Mouse (Mus musculus): ENCODE measurements at regions not wholly inside any gene's neighbourhood (a gene's known extent, or its start where the extent isn't known, plus 50 kb on each side); places are given as distances from the start of the nearest gene placed in this dataset.
A peak's percentile ranks its signal among the peaks of the same experiment; 100 is the strongest.

GRCm38 (mm10) chr6:67125715-67126312 is 88.6 kb upstream of the Gadd45a start:
- no peak overlapping the region for H3K4me3 ChIP-seq
- WGBS, result 52% methylated on average over 7 of the region's 7 CpGs
- no peak for DNase-seq (ENCODE audit: low spot score)

DNA sequence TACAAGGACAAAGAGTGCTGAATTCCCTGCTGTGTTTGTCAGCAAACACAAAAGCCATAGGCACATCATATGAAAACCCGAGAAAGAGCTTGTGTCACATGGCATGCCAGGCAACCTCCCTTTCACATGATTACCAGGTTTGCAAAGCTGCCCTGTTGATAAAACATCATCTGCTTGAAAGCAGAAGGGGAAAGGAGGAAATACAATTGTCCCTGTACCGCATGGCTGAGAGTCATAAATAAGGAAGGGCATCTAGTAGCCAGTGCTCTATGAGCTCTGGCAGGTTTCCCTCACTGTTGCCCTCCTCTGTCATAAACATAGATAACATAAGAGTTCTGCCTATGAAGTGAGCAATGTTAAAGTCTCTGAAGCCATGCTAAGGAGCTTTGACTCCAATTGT is 86.8 kb upstream of the Gadd45a start:
- Histone ChIP-seq H3K27me3 (ENCODE audit: insufficient read depth, poor library complexity, severe bottlenecking) (no peaks in the 10 kb centered on the region), H3K27ac (no peak overlapping the region), H3K4me1 (replicated peaks) (peaks cover 8% of the 10 kb centered on the region; the same call in 1 of the 2 replicates), H3K4me3 (no peak overlapping the region), H3K36me3 (no peaks in the 10 kb centered on the region), H3K9me3 (no peaks in the 10 kb centered on the region)
- 52% methylated on average over 2 of the region's 2 CpGs for WGBS
- no peak for DNase-seq (ENCODE audit: low spot score)

More at GRCm38 (mm10) chr6:67125715-67126312, 88.6 kb upstream of the Gadd45a start:
- peak overlapping the region; percentile 45 for H3K27ac ChIP-seq
- no peaks in the 10 kb centered on the region for H3K27me3 ChIP-seq (ENCODE audit: insufficient read depth, poor library complexity, severe bottlenecking)
- H3K9me3 ChIP-seq, result no peaks in the 10 kb centered on the region
- H3K36me3 ChIP-seq, result no peaks in the 10 kb centered on the region
- H3K4me1 ChIP-seq (replicated peaks), result peaks cover 14% of the 10 kb centered on the region; the same call in 1 of the 2 replicates

- Histone ChIP-seq H3K27ac (no peak overlapping the region), H3K9me3 (no peaks in the 10 kb centered on the region), H3K36me3 (no peaks in the 10 kb centered on the region), H3K4me1 (replicated peaks) (peaks cover 4% of the 10 kb centered on the region; the same call in 1 of the 2 replicates), H3K27me3 (ENCODE audit: insufficient read depth, poor library complexity, severe bottlenecking) (no peaks in the 10 kb centered on the region), H3K4me3 (no peak overlapping the region)
- DNase-seq (ENCODE audit: low spot score), result no peak
- WGBS, result 75% methylated on average over 4 of the region's 4 CpGs
These were observed 85.8 kb upstream of the Gadd45a start for GRCm38 (mm10) chr6:67123071-67123470.

DNA sequence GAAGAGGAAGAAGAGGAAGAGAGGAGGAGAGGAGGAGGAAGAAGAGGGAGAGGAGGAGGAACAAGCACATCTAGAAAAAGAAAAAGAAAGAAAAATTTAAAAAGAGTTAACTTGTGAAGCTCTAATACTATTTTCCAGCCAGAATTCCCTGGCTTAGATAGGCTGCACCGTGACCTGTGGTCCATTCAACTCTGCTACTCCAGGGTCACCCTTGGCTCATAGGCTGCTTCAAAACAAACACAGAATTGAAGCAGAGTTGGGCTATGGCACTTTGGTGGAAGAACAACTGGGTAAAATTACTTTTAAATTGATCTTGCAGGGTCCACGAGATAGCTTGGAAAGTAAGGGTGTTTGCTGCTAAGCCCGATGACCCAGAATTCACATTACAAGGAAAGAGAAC is 79.0 kb upstream of the Gadd45a start:
- no peak for DNase-seq (ENCODE audit: low spot score)
- Histone ChIP-seq H3K36me3 (no peaks in the 10 kb centered on the region), H3K27ac (no peak overlapping the region), H3K9me3 (no peaks in the 10 kb centered on the region), H3K4me1 (replicated peaks) (peaks cover 16% of the 10 kb centered on the region; the same call in 1 of the 2 replicates), H3K27me3 (ENCODE audit: insufficient read depth, poor library complexity, severe bottlenecking) (peaks cover 31% of the 10 kb centered on the region), H3K4me3 (no peak overlapping the region)
- WGBS, result 90% methylated on average over 3 of the region's 3 CpGs

GRCm38 (mm10) chr6:67115505-67116303 is 78.4 kb upstream of the Gadd45a start:
- H3K9me3 ChIP-seq, result no peaks in the 10 kb centered on the region
- H3K36me3 ChIP-seq, result no peaks in the 10 kb centered on the region
- 42% methylated on average over 1 of the region's 1 CpGs for WGBS
- no peak for DNase-seq (ENCODE audit: low spot score)
- no peak overlapping the region for H3K27ac ChIP-seq
- H3K4me3 ChIP-seq, result no peak overlapping the region
- H3K4me1 ChIP-seq (replicated peaks), result peaks cover 16% of the 10 kb centered on the region; the same call in 1 of the 2 replicates
- peaks cover 31% of the 10 kb centered on the region for H3K27me3 ChIP-seq (ENCODE audit: insufficient read depth, poor library complexity, severe bottlenecking)

DNA sequence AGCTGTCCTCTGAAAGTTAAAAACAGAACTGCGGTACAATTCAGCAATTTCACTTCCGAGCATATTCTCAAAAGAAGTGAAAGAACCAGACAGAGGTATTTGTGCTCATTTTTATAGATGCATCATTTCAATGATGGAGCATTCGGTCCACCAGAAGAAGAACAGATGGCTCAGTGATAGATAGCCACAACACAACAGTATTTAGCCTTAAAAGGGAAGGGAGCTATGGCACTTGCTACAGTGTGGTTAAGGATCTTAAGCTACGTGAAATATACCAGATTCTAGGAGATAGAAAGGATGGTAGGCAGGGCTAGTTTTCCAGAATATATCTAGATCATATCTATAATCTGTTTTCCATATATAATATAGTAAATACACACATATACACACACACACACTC is 77.5 kb upstream of the Gadd45a start:
- peaks cover 31% of the 10 kb centered on the region for H3K27me3 ChIP-seq (ENCODE audit: insufficient read depth, poor library complexity, severe bottlenecking)
- H3K27ac ChIP-seq, result no peak overlapping the region
- DNase-seq (ENCODE audit: low spot score), result no peak
- no peaks in the 10 kb centered on the region for H3K9me3 ChIP-seq
- H3K36me3 ChIP-seq, result no peaks in the 10 kb centered on the region
- no peak overlapping the region for H3K4me3 ChIP-seq
- WGBS, result 91% methylated on average over 4 of the region's 4 CpGs
- peaks cover 16% of the 10 kb centered on the region; the same call in 1 of the 2 replicates for H3K4me1 ChIP-seq (replicated peaks)

DNA sequence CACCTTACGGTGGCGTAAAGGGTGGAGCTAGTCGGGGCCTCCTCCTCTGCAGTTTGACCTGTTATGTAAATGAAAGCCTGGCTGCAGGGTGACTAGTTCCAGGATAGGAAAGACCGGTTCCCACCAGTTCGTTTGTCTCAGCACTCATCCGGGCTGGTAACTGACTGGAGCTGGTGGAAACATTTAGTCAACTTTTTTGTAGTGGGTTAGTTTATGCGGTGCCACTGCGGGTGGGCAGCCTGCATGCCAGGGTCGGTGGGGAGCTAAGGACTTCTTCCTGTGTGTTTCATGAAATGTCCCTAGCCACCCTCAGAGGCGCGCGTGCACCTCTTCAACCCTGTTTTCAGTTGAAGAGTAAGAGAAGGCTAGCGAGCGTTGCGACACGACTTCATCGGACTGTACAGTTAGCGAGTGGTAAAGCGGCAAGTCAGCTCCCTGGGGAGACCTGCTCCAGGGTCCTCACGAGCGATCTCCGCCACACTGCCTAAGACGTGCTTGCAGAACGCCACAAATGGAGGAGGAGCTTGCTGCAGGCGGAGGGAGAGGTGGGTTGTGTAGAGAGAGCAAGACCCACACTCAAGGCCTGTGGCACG is 76.5 kb upstream of the Gadd45a start:
- Histone ChIP-seq H3K4me3 (peak overlapping the region; percentile 48), H3K36me3 (no peaks in the 10 kb centered on the region), H3K27ac (peak overlapping the region; percentile 60; the same call in 1 of the 2 replicates), H3K4me1 (replicated peaks) (peaks cover 16% of the 10 kb centered on the region; the same call in 1 of the 2 replicates), H3K9me3 (no peaks in the 10 kb centered on the region), H3K27me3 (ENCODE audit: insufficient read depth, poor library complexity, severe bottlenecking) (peaks cover 31% of the 10 kb centered on the region)
- peak; percentile 31 for DNase-seq (ENCODE audit: low spot score)
- 6% methylated on average over 26 of the region's 26 CpGs for WGBS

DNA sequence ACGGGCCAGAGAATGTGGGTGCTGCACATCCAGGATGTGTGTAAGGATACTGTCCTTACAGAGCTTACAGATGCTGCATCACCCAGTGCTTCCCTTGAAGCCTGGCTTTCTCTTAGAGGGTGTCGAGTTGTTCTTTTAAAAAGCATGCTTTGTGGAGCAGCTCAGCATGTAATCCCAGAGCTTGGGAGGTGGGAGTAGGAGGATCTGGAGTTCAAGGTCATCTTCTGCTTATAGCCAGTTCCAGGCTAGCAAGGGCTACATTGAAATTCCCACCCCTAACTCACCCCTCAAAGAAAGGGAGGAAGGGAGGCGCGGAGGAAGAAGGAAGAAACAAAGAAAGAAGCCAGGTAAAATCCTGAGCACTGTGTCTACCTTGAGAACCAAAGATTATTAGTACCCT is 76.0 kb upstream of the Gadd45a start:
- peaks cover 16% of the 10 kb centered on the region; the same call in 1 of the 2 replicates for H3K4me1 ChIP-seq (replicated peaks)
- H3K27me3 ChIP-seq (ENCODE audit: insufficient read depth, poor library complexity, severe bottlenecking), result peaks cover 31% of the 10 kb centered on the region
- no peak for DNase-seq (ENCODE audit: low spot score)
- no peaks in the 10 kb centered on the region for H3K36me3 ChIP-seq
- H3K4me3 ChIP-seq, result peak overlapping the region; percentile 48
- 56% methylated on average over 4 of the region's 4 CpGs for WGBS
- H3K27ac ChIP-seq, result no peak overlapping the region
- H3K9me3 ChIP-seq, result no peaks in the 10 kb centered on the region

DNA sequence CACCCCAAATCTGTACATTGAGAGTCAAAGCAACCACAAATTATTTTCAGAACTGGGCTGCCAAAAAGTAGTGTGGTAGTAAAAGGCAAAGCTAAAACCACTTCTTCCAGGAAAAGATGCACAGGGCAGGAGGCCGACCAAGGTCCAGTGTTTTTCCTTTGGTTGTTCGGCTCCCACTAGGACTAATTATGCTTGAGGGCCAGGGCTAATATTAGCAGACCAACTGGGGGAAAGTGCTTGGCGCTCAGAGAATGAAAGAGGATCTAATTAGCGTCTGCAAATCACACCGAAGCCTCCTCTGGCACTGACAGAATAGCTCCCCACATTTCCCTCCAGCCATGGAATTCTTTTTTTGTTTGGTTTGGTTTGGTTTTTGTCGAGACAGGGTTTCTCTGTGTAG is 75.1 kb upstream of the Gadd45a start:
- H3K4me1 ChIP-seq (replicated peaks), result peaks cover 16% of the 10 kb centered on the region; the same call in 1 of the 2 replicates

DNA sequence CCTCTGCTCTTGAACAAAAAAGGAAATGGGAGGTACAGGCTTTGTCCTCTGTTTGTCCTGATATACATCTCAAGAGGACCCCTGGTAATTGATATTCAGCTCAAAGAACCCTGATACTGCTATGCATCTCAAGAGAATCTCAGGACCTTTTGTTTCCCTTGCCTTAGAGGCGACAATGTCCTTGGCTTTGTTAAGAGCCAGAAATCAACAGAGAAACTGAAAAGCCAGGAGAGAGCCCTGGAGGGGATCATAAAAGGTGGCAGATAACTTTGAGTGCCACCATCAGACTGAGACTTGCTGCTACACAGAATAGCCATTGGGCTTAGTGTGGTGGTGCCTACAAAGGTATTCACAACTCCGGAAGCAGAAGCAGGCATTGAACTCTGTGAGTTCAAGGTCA is 74.3 kb upstream of the Gadd45a start:
- no peaks in the 10 kb centered on the region for H3K36me3 ChIP-seq
- peaks cover 31% of the 10 kb centered on the region for H3K27me3 ChIP-seq (ENCODE audit: insufficient read depth, poor library complexity, severe bottlenecking)
- 68% methylated on average over 2 of the region's 2 CpGs for WGBS
- no peaks in the 10 kb centered on the region for H3K9me3 ChIP-seq
- H3K27ac ChIP-seq, result no peak overlapping the region
- no peak for DNase-seq (ENCODE audit: low spot score)
- no peak overlapping the region for H3K4me3 ChIP-seq
- H3K4me1 ChIP-seq (replicated peaks), result peaks cover 16% of the 10 kb centered on the region; the same call in 1 of the 2 replicates

More for the DNA sequence above, 75.1 kb upstream of the Gadd45a start:
- Histone ChIP-seq H3K27ac (no peak overlapping the region), H3K27me3 (ENCODE audit: insufficient read depth, poor library complexity, severe bottlenecking) (peaks cover 31% of the 10 kb centered on the region), H3K9me3 (no peaks in the 10 kb centered on the region), H3K4me3 (no peak overlapping the region), H3K36me3 (no peaks in the 10 kb centered on the region)
- 64% methylated on average over 6 of the region's 6 CpGs for WGBS
- DNase-seq (ENCODE audit: low spot score), result no peak

GRCm38 (mm10) chr6:67110391-67110790 is 73.1 kb upstream of the Gadd45a start:
- H3K9me3 ChIP-seq, result no peaks in the 10 kb centered on the region
- peaks cover 14% of the 10 kb centered on the region for H3K4me1 ChIP-seq (replicated peaks)
- no peak overlapping the region for H3K27ac ChIP-seq
- H3K4me3 ChIP-seq, result no peak overlapping the region
- DNase-seq (ENCODE audit: low spot score), result no peak
- H3K27me3 ChIP-seq (ENCODE audit: insufficient read depth, poor library complexity, severe bottlenecking), result peaks cover 29% of the 10 kb centered on the region
- WGBS, result 90% methylated on average over 1 of the region's 1 CpGs
- no peaks in the 10 kb centered on the region for H3K36me3 ChIP-seq

DNA sequence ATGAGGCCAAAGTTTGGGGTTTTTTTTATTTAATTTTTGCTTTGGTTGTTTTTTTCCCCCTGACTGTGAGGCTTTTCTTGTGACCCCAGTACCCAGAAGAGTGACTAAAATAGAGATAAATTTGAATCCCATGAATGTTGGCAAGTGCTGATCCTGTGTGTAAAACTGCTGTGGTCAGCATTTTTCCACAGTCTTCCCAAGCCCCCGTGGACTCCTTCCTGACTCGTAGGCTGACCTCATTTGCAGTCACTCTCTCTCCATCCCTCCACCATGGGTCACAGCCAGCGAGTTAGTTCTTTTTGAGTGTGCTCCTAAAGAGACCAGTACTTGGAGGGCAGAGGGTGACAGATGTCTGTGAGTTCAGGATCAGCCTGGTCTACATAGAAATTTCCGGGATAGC is 72.5 kb upstream of the Gadd45a start:
- Histone ChIP-seq H3K27ac (no peak overlapping the region), H3K4me1 (replicated peaks) (peaks cover 18% of the 10 kb centered on the region), H3K4me3 (no peak overlapping the region), H3K9me3 (no peaks in the 10 kb centered on the region), H3K36me3 (no peaks in the 10 kb centered on the region), H3K27me3 (ENCODE audit: insufficient read depth, poor library complexity, severe bottlenecking) (peaks cover 22% of the 10 kb centered on the region)
- no peak for DNase-seq (ENCODE audit: low spot score)
- WGBS, result 62% methylated on average over 4 of the region's 4 CpGs

- Histone ChIP-seq H3K27me3 (ENCODE audit: insufficient read depth, poor library complexity, severe bottlenecking) (peaks cover under 1% of the 10 kb centered on the region; the same call in 1 of the 2 replicates), H3K4me3 (no peak overlapping the region), H3K9me3 (no peaks in the 10 kb centered on the region), H3K4me1 (replicated peaks) (peaks cover 14% of the 10 kb centered on the region), H3K27ac (no peak overlapping the region), H3K36me3 (no peaks in the 10 kb centered on the region)
- DNase-seq (ENCODE audit: low spot score), result no peak
- 76% methylated on average over 4 of the region's 4 CpGs for WGBS
These were observed 70.3 kb upstream of the Gadd45a start for GRCm38 (mm10) chr6:67107517-67107916.

Data from hindbrain, embryonic 10.5 days (tissue).